Mouse (Mus musculus) WW6 (cell line): ENCODE measurements around the gene Nek7.

Experiments
- DNase-seq: peaks from one replicate; pipeline ENCODE4 v3.0.0-alpha.2; 2013; ENCODE audit warnings: low read depth, low spot score

Nek7 gene

GRCm38 (mm10) chr1:138510566-138510965, 109.4 kb downstream of the Nek7 start:
- no peak for DNase-seq

GRCm38 (mm10) chr1:138507446-138508043, 112.4 kb downstream of the Nek7 start:
- DNase-seq, result no peak

- DNase-seq, result no peak
Measured at GRCm38 (mm10) chr1:138507014-138507413, 112.9 kb downstream of the Nek7 start.

GRCm38 (mm10) chr1:138504228-138504627, 115.7 kb downstream of the Nek7 start:
- no peak for DNase-seq

GRCm38 (mm10) chr1:138500691-138501090, 119.2 kb downstream of the Nek7 start:
- DNase-seq, result no peak

GRCm38 (mm10) chr1:138500155-138500554, 119.8 kb downstream of the Nek7 start:
- no peak for DNase-seq

- DNase-seq, result no peak
Measured at GRCm38 (mm10) chr1:138499461-138499860, 120.5 kb downstream of the Nek7 start.

- DNase-seq, result no peak
Measured at GRCm38 (mm10) chr1:138491382-138492097, 128.4 kb downstream of the Nek7 start.

GRCm38 (mm10) chr1:138487569-138487968, 132.4 kb downstream of the Nek7 start:
- DNase-seq, result no peak

- no peak for DNase-seq
Measured at GRCm38 (mm10) chr1:138480694-138481093, 139.2 kb downstream of the Nek7 start.

GRCm38 (mm10) chr1:138465352-138465751, 154.6 kb downstream of the Nek7 start:
- DNase-seq, result no peak

GRCm38 (mm10) chr1:138461425-138461824, 158.5 kb downstream of the Nek7 start:
- DNase-seq, result no peak

- DNase-seq, result no peak
Measured at GRCm38 (mm10) chr1:138449476-138449851, 170.5 kb downstream of the Nek7 start.

- DNase-seq, result no peak
Measured at GRCm38 (mm10) chr1:138448635-138449475, 171.1 kb downstream of the Nek7 start.

GRCm38 (mm10) chr1:138446846-138447245, 173.1 kb downstream of the Nek7 start:
- no peak for DNase-seq
